Mouse (Mus musculus) CH12.LX (cell line): ENCODE data around the gene Hist1h2bh. TPM values are rescaled to one million over a fixed set of nuclear protein-coding genes. Genes with fewer than 3 reads are reported as not detected.

Experiments used
- DNase-seq: peaks from one replicate; pipeline ENCODE4 v3.0.0-alpha.2; 2013; ENCODE audit errors: extremely low read depth
- H3K27ac ChIP-seq: 2 replicates; pipeline ENCODE4 v1.5.1; 2012; ENCODE audit warnings: low read depth, mild to moderate bottlenecking, control low read depth, moderate library complexity; ENCODE audit not compliant: insufficient read depth
- H3K27me3 ChIP-seq: replicated peaks from 2 replicates; pipeline ENCODE3; 2012; ENCODE audit warnings: inconsistent platforms
- H3K36me3 ChIP-seq, 2 experiments: replicated peaks in 1 of 2; 2 replicates each; pipeline versions ENCODE3 to v1.6.1; 2012; ENCODE audit warnings: inconsistent platforms in 1 of 2, low read length in 1 of 2, mild to moderate bottlenecking in 1 of 2, mixed read lengths in 1 of 2, moderate library complexity in 1 of 2; ENCODE audit not compliant: control insufficient read depth in 1 of 2, insufficient read depth in 1 of 2
- H3K4me1 ChIP-seq, 2 experiments: 2 replicates each; pipeline ENCODE4 v1.6.1; 2012; ENCODE audit warnings: inconsistent platforms in 1 of 2, moderate library complexity in 1 of 2; ENCODE audit not compliant: insufficient read depth in 2 of 2, control insufficient read depth in 1 of 2
- H3K4me2 ChIP-seq: 2 replicates; pipeline ENCODE4 v1.6.1; 2012; ENCODE audit warnings: low read depth, mild to moderate bottlenecking, control low read depth; ENCODE audit not compliant: poor library complexity, insufficient read depth, severe bottlenecking
- H3K4me3 ChIP-seq, 3 experiments: fragments of 150-350 bp in 1 of 3; sonication (generic) in 1 of 3; replicated peaks in 1 of 3; 2 replicates each; pipeline versions ENCODE3 to v1.5.1; 2011 to 2012; ENCODE audit warnings: low read depth in 2 of 3, low read length in 2 of 3, mild to moderate bottlenecking in 2 of 3, moderate library complexity in 2 of 3, control low read depth in 1 of 3, improper control_type of control experiment in 1 of 3, inconsistent platforms in 1 of 3, mixed read lengths in 1 of 3; ENCODE audit not compliant: poor library complexity in 1 of 3
- H3K79me2 ChIP-seq: replicated peaks from 2 replicates; pipeline ENCODE4 v1.6.1; 2012; ENCODE audit warnings: mild to moderate bottlenecking, moderate library complexity; ENCODE audit not compliant: control insufficient read depth, poor library complexity, insufficient read depth, severe bottlenecking; ENCODE audit errors: extremely low read depth
- H3K9ac ChIP-seq: 2 replicates; pipeline ENCODE4 v1.6.1; 2012; ENCODE audit warnings: low read depth, mild to moderate bottlenecking, control low read depth, moderate library complexity; ENCODE audit not compliant: insufficient read depth
- H3K9me3 ChIP-seq: replicated peaks from 2 replicates; pipeline ENCODE3; 2012; ENCODE audit warnings: low read length, inconsistent platforms, mixed read lengths
- BHLHE40 ChIP-seq: IDR thresholded peaks from 2 replicates; pipeline ENCODE4 v1.6.1; 2011; ENCODE audit warnings: mild to moderate bottlenecking, low read depth, low read length, improper control_type of control experiment
- CHD1 ChIP-seq: IDR thresholded peaks from 2 replicates; pipeline ENCODE4 v1.6.1; 2012; ENCODE audit warnings: low read depth, low read length, improper control_type of control experiment, inconsistent platforms
- CHD2 ChIP-seq: IDR thresholded peaks from 2 replicates; pipeline ENCODE4 v1.6.1; 2011; ENCODE audit warnings: low read length, improper control_type of control experiment
- CTCF ChIP-seq, 2 experiments: IDR thresholded peaks in 1 of 2; conservative IDR thresholded peaks in 1 of 2; 2 replicates each; pipeline ENCODE4 v1.5.1; 2011 to 2012; ENCODE audit warnings: low read depth in 2 of 2, low read length in 2 of 2, improper control_type of control experiment in 1 of 2, inconsistent platforms in 1 of 2, mild to moderate bottlenecking in 1 of 2, moderate library complexity in 1 of 2
- E2F4 ChIP-seq: IDR thresholded peaks from 2 replicates; pipeline ENCODE4 v1.6.1; 2011; ENCODE audit warnings: low read depth, low read length, improper control_type of control experiment; ENCODE audit not compliant: insufficient replicate concordance
- ELF1 ChIP-seq: IDR thresholded peaks from 2 replicates; pipeline ENCODE4 v1.6.1; 2014; ENCODE audit warnings: low read depth, mild to moderate bottlenecking, inconsistent platforms, low read length, improper control_type of control experiment
- EP300 ChIP-seq: IDR thresholded peaks from 2 replicates; pipeline ENCODE4 v1.6.1; 2011; ENCODE audit warnings: low read length, improper control_type of control experiment
- ETS1 ChIP-seq: conservative IDR thresholded peaks from 2 replicates; pipeline ENCODE4 v1.6.1; 2012; ENCODE audit warnings: low read depth, mild to moderate bottlenecking, inconsistent platforms, low read length, improper control_type of control experiment, moderate library complexity
- GABPA ChIP-seq: IDR thresholded peaks from 2 replicates; pipeline ENCODE4 v1.6.1; 2012; ENCODE audit warnings: low read depth, low read length, improper control_type of control experiment, inconsistent platforms; ENCODE audit not compliant: insufficient replicate concordance
- HCFC1 ChIP-seq: IDR thresholded peaks from 2 replicates; pipeline ENCODE4 v1.6.1; 2012; ENCODE audit warnings: low read depth, mild to moderate bottlenecking, inconsistent platforms, low read length, improper control_type of control experiment
- IRF4 ChIP-seq: IDR thresholded peaks from 2 replicates; pipeline ENCODE4 v1.6.1; 2014; ENCODE audit warnings: low read depth, mild to moderate bottlenecking, inconsistent platforms, low read length, improper control_type of control experiment
- JUN ChIP-seq: IDR thresholded peaks from 2 replicates; pipeline ENCODE4 v1.6.1; 2011; ENCODE audit warnings: low read depth, mild to moderate bottlenecking, low read length, improper control_type of control experiment, moderate library complexity; ENCODE audit not compliant: insufficient read depth
- JUND ChIP-seq: conservative IDR thresholded peaks from 2 replicates; pipeline ENCODE4 v1.6.1; 2011; ENCODE audit warnings: low read depth, low read length, improper control_type of control experiment
- KAT2A ChIP-seq: IDR thresholded peaks from 2 replicates; pipeline ENCODE4 v1.6.1; 2012; ENCODE audit warnings: low read length, improper control_type of control experiment, inconsistent platforms; ENCODE audit not compliant: insufficient replicate concordance
- MAFK ChIP-seq: IDR thresholded peaks from 2 replicates; pipeline ENCODE4 v1.6.1; 2011; ENCODE audit warnings: low read length, improper control_type of control experiment; ENCODE audit not compliant: insufficient replicate concordance
- MAX ChIP-seq: IDR thresholded peaks from 2 replicates; pipeline ENCODE4 v1.6.1; 2011; ENCODE audit warnings: low read length, improper control_type of control experiment
- MAZ ChIP-seq: IDR thresholded peaks from 2 replicates; pipeline ENCODE4 v1.6.1; 2012; ENCODE audit warnings: low read depth, mild to moderate bottlenecking, inconsistent platforms, low read length, improper control_type of control experiment, moderate library complexity
- MEF2A ChIP-seq: IDR thresholded peaks from 2 replicates; pipeline ENCODE4 v1.6.1; 2014; ENCODE audit warnings: low read depth, mild to moderate bottlenecking, inconsistent platforms, low read length, improper control_type of control experiment, borderline replicate concordance
- MXI1 ChIP-seq: IDR thresholded peaks from 2 replicates; pipeline ENCODE4 v1.6.1; 2011; ENCODE audit warnings: mild to moderate bottlenecking, low read depth, low read length, improper control_type of control experiment
- MYC ChIP-seq: IDR thresholded peaks from 2 replicates; pipeline ENCODE4 v1.6.1; 2011; ENCODE audit warnings: low read depth, mild to moderate bottlenecking, improper control_type of control experiment, low read length
- NELFE ChIP-seq: IDR thresholded peaks from 2 replicates; pipeline ENCODE4 v1.6.1; 2011; ENCODE audit warnings: low read depth, low read length, improper control_type of control experiment
- NRF1 ChIP-seq: IDR thresholded peaks from 2 replicates; pipeline ENCODE4 v1.6.1; 2014; ENCODE audit warnings: low read depth, mild to moderate bottlenecking, inconsistent platforms, low read length, improper control_type of control experiment, moderate library complexity
- PAX5 ChIP-seq: IDR thresholded peaks from 2 replicates; pipeline ENCODE4 v1.6.1; 2012; ENCODE audit warnings: low read length, inconsistent platforms, mixed read lengths
- POLR2A ChIP-seq: IDR thresholded peaks from 2 replicates; pipeline ENCODE4 v1.6.1; 2011; ENCODE audit warnings: low read depth, mild to moderate bottlenecking, improper control_type of control experiment, low read length
- POLR2AphosphoS2 ChIP-seq: IDR thresholded peaks from 2 replicates; pipeline ENCODE4 v1.6.1; 2011; ENCODE audit warnings: low read depth, low read length, improper control_type of control experiment
- RAD21 ChIP-seq: IDR thresholded peaks from 2 replicates; pipeline ENCODE4 v1.6.1; 2011; ENCODE audit warnings: low read depth, mild to moderate bottlenecking, low read length, improper control_type of control experiment, moderate library complexity
- RCOR1 ChIP-seq: conservative IDR thresholded peaks from 2 replicates; pipeline ENCODE4 v1.6.1; 2012; ENCODE audit warnings: low read depth, mild to moderate bottlenecking, inconsistent platforms, low read length, improper control_type of control experiment
- SIN3A ChIP-seq: IDR thresholded peaks from 2 replicates; pipeline ENCODE4 v1.6.1; 2012; ENCODE audit warnings: low read length, improper control_type of control experiment, inconsistent platforms
- SMC3 ChIP-seq: IDR thresholded peaks from 2 replicates; pipeline ENCODE4 v1.6.1; 2011; ENCODE audit warnings: low read depth, low read length, improper control_type of control experiment
- TBP ChIP-seq: conservative IDR thresholded peaks from 2 replicates; pipeline ENCODE4 v1.6.1; 2011; ENCODE audit warnings: low read depth, low read length, improper control_type of control experiment
- TCF12 ChIP-seq: IDR thresholded peaks from 2 replicates; pipeline ENCODE4 v1.6.1; 2014; ENCODE audit warnings: low read depth, mild to moderate bottlenecking, inconsistent platforms, low read length, improper control_type of control experiment
- UBTF ChIP-seq: IDR thresholded peaks from 2 replicates; pipeline ENCODE4 v1.6.1; 2012; ENCODE audit warnings: low read depth, mild to moderate bottlenecking, inconsistent platforms, low read length, improper control_type of control experiment, moderate library complexity
- USF1 ChIP-seq: IDR thresholded peaks from 2 replicates; pipeline ENCODE4 v1.6.1; 2014; ENCODE audit warnings: low read depth, mild to moderate bottlenecking, inconsistent platforms, low read length, improper control_type of control experiment
- USF2 ChIP-seq: conservative IDR thresholded peaks from 2 replicates; pipeline ENCODE4 v1.6.1; 2011; ENCODE audit warnings: low read depth, low read length, improper control_type of control experiment
- ZC3H11A ChIP-seq: IDR thresholded peaks from 2 replicates; pipeline ENCODE4 v1.6.1; 2012; ENCODE audit warnings: low read depth, mild to moderate bottlenecking, inconsistent platforms, low read length, improper control_type of control experiment
- ZKSCAN1 ChIP-seq: IDR thresholded peaks from 2 replicates; pipeline ENCODE4 v1.6.1; 2012; ENCODE audit warnings: low read depth, inconsistent platforms, low read length, improper control_type of control experiment, borderline replicate concordance
- ZMIZ1 ChIP-seq: IDR thresholded peaks from 2 replicates; pipeline ENCODE4 v1.6.1; 2012; ENCODE audit warnings: low read depth, mild to moderate bottlenecking, inconsistent platforms, low read length, improper control_type of control experiment
- ZNF384 ChIP-seq: IDR thresholded peaks from 2 replicates; pipeline ENCODE4 v1.6.1; 2012; ENCODE audit warnings: low read depth, low read length, improper control_type of control experiment, inconsistent platforms
- dilution Hi-C: fragments of 300-500 bp; cut with MboI; formaldehyde crosslinking; loops from 2 replicates; pipeline ENCODE4 v1.14.3; 2020; ENCODE audit warnings: low sequenced_read_pairs; ENCODE audit not compliant: extremely low pct_unique_long_range_greater_than_20kb, extremely low pct_ligation_motif_present
- in situ Hi-C: fragments of 300-500 bp; cut with MboI; formaldehyde crosslinking; loops from 3 replicates; pipeline ENCODE4 v1.14.3; 2019; ENCODE audit warnings: low sequenced_read_pairs, low pct_ligation_motif_present, low pct_unique_long_range_greater_than_20kb, mixed read lengths
- polyA plus RNA-seq: library from polyadenylated mRNA; unstranded; fragments of >175 nt; gene quantifications from 2 replicates; pipeline ENCODE4 v1.2.1, GENCODE M21; 2012; ENCODE audit warnings: low read depth; ENCODE audit not compliant: insufficient read length
- total RNA-seq, 2 experiments: library from RNA; depleted of rRNA; stranded (reverse); fragments of 300-350 nt in 1 of 2; fragments of >200 nt in 1 of 2; gene quantifications; 2 replicates each; pipeline ENCODE4 v1.2.3; 2012 to 2014

Hist1h2bh gene
- total and polyA plus RNA-seq, 3 experiments: 0.77 to 261 (median 8.0) TPM

GRCm38 (mm10) chr13:23503797-23504196 lies 39.4 kb downstream of the Hist1h2bh start:
- Histone ChIP-seq H3K4me3 (peak overlapping the region; percentile 17 to 43 (median 32)), H3K4me2 (peak overlapping the region; percentile 84), H3K9ac (peak overlapping the region; percentile 54)

GRCm38 (mm10) chr13:23502916-23503315 lies 40.3 kb downstream of the Hist1h2bh start:
- TF ChIP-seq CTCF (conservative IDR thresholded peaks at IDR 0.05 in 1 of 2, IDR thresholded peaks at IDR 0.05 in 1 of 2; ENCODE audit: low read depth in 2 of 2, low read length in 2 of 2) (no peak), ELF1 (no peak), MEF2A (no peak), ZKSCAN1 (no peak), UBTF (no peak), PAX5 (no peak), NELFE (no peak)
- in situ Hi-C loops: loop anchor here (10.0 to 25.0 kb wide), 2 partner anchors 198 to 1566 kb away; partner anchors contain the start of gene Zfp184
- Histone ChIP-seq H3K4me3 (peak overlapping the region in 2 of 3 experiments; percentile 9 to 23), H3K4me1 (peaks cover 3 to 15% of the 10 kb centered on the region in 2 experiments; a peak in 3 of 4 replicates), H3K27me3 (no peaks in the 10 kb centered on the region), H3K36me3 (no peaks in the 10 kb centered on the region), H3K27ac (no peak overlapping the region), H3K9ac (no peak overlapping the region), H3K4me2 (peak overlapping the region; percentile 51; the same call in 1 of the 2 replicates), H3K9me3 (no peaks in the 10 kb centered on the region), H3K79me2 (no peaks in the 10 kb centered on the region)
- no peak for DNase-seq
- dilution Hi-C loops: no loop called here

More at GRCm38 (mm10) chr13:23503797-23504196, 39.4 kb downstream of the Hist1h2bh start:
- peak; percentile 82 for DNase-seq
- no peaks in the 10 kb centered on the region for H3K36me3 ChIP-seq
- no peaks in the 10 kb centered on the region for H3K79me2 ChIP-seq
- peaks cover 6 to 23% of the 10 kb centered on the region in 2 experiments; a peak in 3 of 4 replicates for H3K4me1 ChIP-seq
- dilution Hi-C loops: no loop called here
- no peaks in the 10 kb centered on the region for H3K9me3 ChIP-seq
- peak; percentile 65 for TF ChIP-seq USF2
- no peak for TF ChIP-seq MEF2A
- peak; percentile 78 for TF ChIP-seq USF1
- no peak for TF ChIP-seq SMC3
- TF ChIP-seq ELF1: peak; percentile 96
- TF ChIP-seq UBTF: no peak
- no peak for TF ChIP-seq HCFC1
- TF ChIP-seq EP300: no peak
- no peak for TF ChIP-seq GABPA
- TF ChIP-seq RCOR1: no peak
- no peak for TF ChIP-seq ZKSCAN1
- no peak for TF ChIP-seq POLR2A
- TF ChIP-seq SIN3A: 0 out of 2 replicates have a peak, but pooled peaks have one; percentile 27
- no peak for TF ChIP-seq PAX5
- no peak for TF ChIP-seq CHD2
- TF ChIP-seq MXI1: no peak; the same call in 1 of the 2 replicates
- no peak for TF ChIP-seq ETS1
- TF ChIP-seq TBP: peak; percentile 100
- TF ChIP-seq IRF4: no peak
- TF ChIP-seq KAT2A: peak; percentile 74; the same call in 1 of the 2 replicates
- TF ChIP-seq RAD21: no peak
- no peak for TF ChIP-seq ZC3H11A
- no peak for TF ChIP-seq ZNF384
- TF ChIP-seq CHD1: no peak
- TF ChIP-seq MAFK: peak; percentile 96
- no peak for TF ChIP-seq JUND
- no peak for TF ChIP-seq ZMIZ1
- TF ChIP-seq JUN: no peak
- TF ChIP-seq E2F4: peak; percentile 91; the same call in 1 of the 2 replicates
- no peak for TF ChIP-seq MYC
- TF ChIP-seq POLR2AphosphoS2: no peak
- TF ChIP-seq NRF1: peak; percentile 64
- TF ChIP-seq MAX: peak; percentile 88
- TF ChIP-seq CTCF (conservative IDR thresholded peaks at IDR 0.05 in 1 of 2, IDR thresholded peaks at IDR 0.05 in 1 of 2; ENCODE audit: low read depth in 2 of 2, low read length in 2 of 2): no peak
- no peak for TF ChIP-seq NELFE
- TF ChIP-seq MAZ: no peak
- no peak for TF ChIP-seq BHLHE40
- TF ChIP-seq TCF12: no peak
- no peak overlapping the region for H3K27ac ChIP-seq
- in situ Hi-C loops: loop anchor here (10.0 to 25.0 kb wide), 2 partner anchors 199 to 1566 kb away; partner anchors contain the start of gene Zfp184
- no peaks in the 10 kb centered on the region for H3K27me3 ChIP-seq
